Mouse (Mus musculus): ENCODE data around the gene Olfr1371. TPM values are rescaled to one million over a fixed set of nuclear protein-coding genes. Genes with fewer than 3 reads are reported as not detected.

Olfr1371 gene
- polyA plus RNA-seq, 1 experiment from 2014 or later = not detected

GRCm38 (mm10) chr11:52251770-52252169 lies 38.0 kb upstream of the Olfr1371 start:
- peaks cover 39% of the 10 kb centered on the region for H3K36me3 ChIP-seq (ENCODE audit: control insufficient read depth, insufficient read depth, low read length)

DNA sequence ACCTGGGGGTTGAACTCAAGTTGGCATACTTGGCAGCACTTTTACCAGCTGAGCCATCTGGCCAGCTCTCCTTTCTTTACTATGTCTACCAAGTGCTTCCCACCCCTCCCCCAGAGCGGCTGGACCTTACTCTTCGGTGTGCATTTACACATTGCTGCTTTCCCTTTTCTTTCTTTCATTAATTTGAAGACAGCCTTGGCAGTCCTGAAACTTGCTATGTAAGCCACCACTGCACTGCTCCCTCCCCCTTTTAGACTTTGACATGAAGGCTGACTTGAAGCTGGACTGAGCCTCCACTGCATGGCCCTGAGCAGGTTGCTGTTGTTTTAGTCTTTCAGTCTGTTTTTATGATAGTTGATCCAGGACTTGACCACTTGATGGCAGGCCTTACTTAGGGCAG lies 35.7 kb upstream of the Olfr1371 start:
- Histone ChIP-seq H3K4me3 (ENCODE audit: low read length) (no peak overlapping the region), H3K4me2 (replicated peaks; ENCODE audit: low read depth, low read length) (no peak overlapping the region), H3K36me3 (ENCODE audit: control insufficient read depth, insufficient read depth, low read length) (peaks cover 56% of the 10 kb centered on the region), H3K9me3 (ENCODE audit: control insufficient read depth, low read length) (no peaks in the 10 kb centered on the region), H3K4me1 (ENCODE audit: control insufficient read depth, insufficient read depth, low read length) (no peaks in the 10 kb centered on the region), H3K9ac (ENCODE audit: low read depth, low read length) (no peak overlapping the region), H3K27me3 (ENCODE audit: control insufficient read depth, insufficient read depth, low read length) (no peaks in the 10 kb centered on the region), H3K27ac (ENCODE audit: low read depth, low read length) (no peak overlapping the region)
- no peak for ATAC-seq (ENCODE audit: low FRiP score, low TSS enrichment)
- 87% methylated on average over 2 of the region's 2 CpGs for WGBS

More at GRCm38 (mm10) chr11:52251770-52252169, 38.0 kb upstream of the Olfr1371 start:
- no peak overlapping the region for H3K4me2 ChIP-seq (replicated peaks; ENCODE audit: low read depth, low read length)
- 86% methylated on average over 5 of the region's 5 CpGs for WGBS
- no peak overlapping the region for H3K9ac ChIP-seq (ENCODE audit: low read depth, low read length)
- H3K4me3 ChIP-seq (ENCODE audit: low read length) = no peak overlapping the region
- no peaks in the 10 kb centered on the region for H3K27me3 ChIP-seq (ENCODE audit: control insufficient read depth, insufficient read depth, low read length)
- H3K9me3 ChIP-seq (ENCODE audit: control insufficient read depth, low read length) = no peaks in the 10 kb centered on the region
- no peaks in the 10 kb centered on the region for H3K4me1 ChIP-seq (ENCODE audit: control insufficient read depth, insufficient read depth, low read length)
- ATAC-seq (ENCODE audit: low FRiP score, low TSS enrichment) = no peak
- H3K27ac ChIP-seq (ENCODE audit: low read depth, low read length) = no peak overlapping the region

- peaks cover 67% of the 10 kb centered on the region for H3K36me3 ChIP-seq (ENCODE audit: control insufficient read depth, insufficient read depth, low read length)
- WGBS = 86% methylated on average over 4 of the region's 4 CpGs
- H3K27me3 ChIP-seq (ENCODE audit: control insufficient read depth, insufficient read depth, low read length) = no peaks in the 10 kb centered on the region
- H3K4me3 ChIP-seq (ENCODE audit: low read length) = no peak overlapping the region
- H3K27ac ChIP-seq (ENCODE audit: low read depth, low read length) = no peak overlapping the region
- no peaks in the 10 kb centered on the region for H3K9me3 ChIP-seq (ENCODE audit: control insufficient read depth, low read length)
- no peaks in the 10 kb centered on the region for H3K4me1 ChIP-seq (ENCODE audit: control insufficient read depth, insufficient read depth, low read length)
- no peak overlapping the region for H3K9ac ChIP-seq (ENCODE audit: low read depth, low read length)
- H3K4me2 ChIP-seq (replicated peaks; ENCODE audit: low read depth, low read length) = no peak overlapping the region
- ATAC-seq (ENCODE audit: low FRiP score, low TSS enrichment) = no peak
Measured at GRCm38 (mm10) chr11:52240898-52241542, 27.2 kb upstream of the Olfr1371 start.

DNA sequence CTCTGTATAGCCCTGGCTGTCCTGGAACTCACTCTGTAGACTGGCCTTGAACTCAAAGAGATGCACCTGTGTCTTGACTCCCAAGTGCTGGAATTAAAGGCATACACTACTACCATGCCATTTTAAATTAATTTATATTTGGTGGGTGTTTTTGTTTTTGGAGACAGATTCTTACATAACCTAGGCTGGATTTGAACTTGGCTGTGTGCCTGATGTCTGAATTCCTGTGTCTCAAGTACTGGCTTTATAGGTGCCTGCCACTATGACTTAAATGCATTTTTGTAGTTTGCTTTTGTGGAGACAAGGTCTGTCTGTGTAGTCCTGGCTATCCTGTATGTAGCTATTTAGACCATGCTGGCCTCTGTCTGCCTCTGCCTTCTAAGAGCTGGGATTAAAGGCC lies 20.7 kb upstream of the Olfr1371 start:
- no peaks in the 10 kb centered on the region for H3K27me3 ChIP-seq (ENCODE audit: control insufficient read depth, insufficient read depth, low read length)

DNA sequence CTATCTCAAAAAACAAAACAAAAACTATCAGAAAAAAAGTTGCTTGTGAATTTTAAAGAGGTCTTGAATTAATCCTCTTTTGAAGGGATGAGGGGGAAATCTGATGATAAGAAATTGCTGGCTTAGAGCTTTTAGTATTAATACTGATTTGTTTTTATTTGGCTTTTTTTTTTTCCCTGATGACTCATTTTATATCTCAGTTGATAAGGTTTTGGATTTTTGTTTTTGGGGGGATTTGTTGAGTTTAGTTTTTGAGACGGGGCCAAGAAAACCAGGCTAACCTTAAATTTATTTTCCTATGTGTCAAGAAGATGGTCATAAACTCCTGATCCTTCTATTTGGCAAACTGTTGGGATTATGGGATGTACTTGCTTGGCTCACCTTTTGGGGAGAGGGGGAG lies 20.1 kb upstream of the Olfr1371 start:
- WGBS = 67% methylated on average over 1 of the region's 1 CpGs
- Histone ChIP-seq H3K4me1 (ENCODE audit: control insufficient read depth, insufficient read depth, low read length) (peaks cover 23% of the 10 kb centered on the region), H3K27me3 (ENCODE audit: control insufficient read depth, insufficient read depth, low read length) (no peaks in the 10 kb centered on the region), H3K9ac (ENCODE audit: low read depth, low read length) (no peak overlapping the region), H3K36me3 (ENCODE audit: control insufficient read depth, insufficient read depth, low read length) (peaks cover 28% of the 10 kb centered on the region), H3K27ac (ENCODE audit: low read depth, low read length) (no peak overlapping the region), H3K9me3 (ENCODE audit: control insufficient read depth, low read length) (no peaks in the 10 kb centered on the region), H3K4me3 (ENCODE audit: low read length) (no peak overlapping the region; the same call in 1 of the 2 replicates), H3K4me2 (replicated peaks; ENCODE audit: low read depth, low read length) (peak overlapping the region; percentile 71)
- no peak for ATAC-seq (ENCODE audit: low FRiP score, low TSS enrichment)

More for the DNA sequence above, 20.7 kb upstream of the Olfr1371 start:
- no peak overlapping the region for H3K27ac ChIP-seq (ENCODE audit: low read depth, low read length)
- 0 out of 2 replicates have a peak overlapping the region, but pooled peaks have one; percentile 12 for H3K4me2 ChIP-seq (replicated peaks; ENCODE audit: low read depth, low read length)
- no peak overlapping the region for H3K4me3 ChIP-seq (ENCODE audit: low read length)
- H3K9me3 ChIP-seq (ENCODE audit: control insufficient read depth, low read length) = no peaks in the 10 kb centered on the region
- H3K36me3 ChIP-seq (ENCODE audit: control insufficient read depth, insufficient read depth, low read length) = peaks cover 34% of the 10 kb centered on the region
- no peak overlapping the region for H3K9ac ChIP-seq (ENCODE audit: low read depth, low read length)
- ATAC-seq (ENCODE audit: low FRiP score, low TSS enrichment) = no peak
- peaks cover 23% of the 10 kb centered on the region for H3K4me1 ChIP-seq (ENCODE audit: control insufficient read depth, insufficient read depth, low read length)

DNA sequence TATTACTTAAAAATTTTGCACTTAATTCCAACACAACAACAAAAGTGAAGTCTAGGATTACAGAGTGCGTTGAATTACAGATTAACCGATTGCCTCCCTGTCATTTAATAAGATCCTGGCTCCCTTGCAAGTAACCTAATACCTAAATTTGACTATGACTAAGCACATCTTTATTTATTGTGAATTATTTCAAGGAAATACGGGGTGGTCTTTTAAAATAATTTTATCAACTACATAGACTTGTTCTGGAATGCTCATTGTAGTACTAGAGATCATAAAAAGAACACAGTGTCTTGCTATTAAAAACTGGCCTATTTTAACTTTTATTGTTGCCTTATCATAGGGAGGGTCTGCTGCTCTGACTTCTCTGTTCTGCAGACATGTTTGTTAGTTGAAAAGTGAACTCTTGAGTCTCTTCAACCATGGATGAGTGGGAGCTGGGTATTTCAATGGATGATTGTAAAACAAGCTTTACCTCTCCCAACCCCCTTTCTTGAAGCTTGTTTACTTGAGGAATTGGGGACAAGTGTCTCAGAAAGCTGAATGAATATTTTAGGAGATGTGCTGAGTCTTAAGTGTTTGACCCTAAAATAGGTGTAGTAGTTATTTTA lies 19.4 kb upstream of the Olfr1371 start:
- Histone ChIP-seq H3K4me1 (ENCODE audit: control insufficient read depth, insufficient read depth, low read length) (peaks cover 23% of the 10 kb centered on the region), H3K27me3 (ENCODE audit: control insufficient read depth, insufficient read depth, low read length) (no peaks in the 10 kb centered on the region), H3K27ac (ENCODE audit: low read depth, low read length) (no peak overlapping the region), H3K4me2 (replicated peaks; ENCODE audit: low read depth, low read length) (peak overlapping the region; percentile 71), H3K36me3 (ENCODE audit: control insufficient read depth, insufficient read depth, low read length) (peaks cover 20% of the 10 kb centered on the region), H3K9ac (ENCODE audit: low read depth, low read length) (peak overlapping the region; percentile 96), H3K9me3 (ENCODE audit: control insufficient read depth, low read length) (no peaks in the 10 kb centered on the region), H3K4me3 (ENCODE audit: low read length) (peak overlapping the region; percentile 91)
- no peak for ATAC-seq (ENCODE audit: low FRiP score, low TSS enrichment)
- 17% methylated on average over 3 of the region's 3 CpGs for WGBS

DNA sequence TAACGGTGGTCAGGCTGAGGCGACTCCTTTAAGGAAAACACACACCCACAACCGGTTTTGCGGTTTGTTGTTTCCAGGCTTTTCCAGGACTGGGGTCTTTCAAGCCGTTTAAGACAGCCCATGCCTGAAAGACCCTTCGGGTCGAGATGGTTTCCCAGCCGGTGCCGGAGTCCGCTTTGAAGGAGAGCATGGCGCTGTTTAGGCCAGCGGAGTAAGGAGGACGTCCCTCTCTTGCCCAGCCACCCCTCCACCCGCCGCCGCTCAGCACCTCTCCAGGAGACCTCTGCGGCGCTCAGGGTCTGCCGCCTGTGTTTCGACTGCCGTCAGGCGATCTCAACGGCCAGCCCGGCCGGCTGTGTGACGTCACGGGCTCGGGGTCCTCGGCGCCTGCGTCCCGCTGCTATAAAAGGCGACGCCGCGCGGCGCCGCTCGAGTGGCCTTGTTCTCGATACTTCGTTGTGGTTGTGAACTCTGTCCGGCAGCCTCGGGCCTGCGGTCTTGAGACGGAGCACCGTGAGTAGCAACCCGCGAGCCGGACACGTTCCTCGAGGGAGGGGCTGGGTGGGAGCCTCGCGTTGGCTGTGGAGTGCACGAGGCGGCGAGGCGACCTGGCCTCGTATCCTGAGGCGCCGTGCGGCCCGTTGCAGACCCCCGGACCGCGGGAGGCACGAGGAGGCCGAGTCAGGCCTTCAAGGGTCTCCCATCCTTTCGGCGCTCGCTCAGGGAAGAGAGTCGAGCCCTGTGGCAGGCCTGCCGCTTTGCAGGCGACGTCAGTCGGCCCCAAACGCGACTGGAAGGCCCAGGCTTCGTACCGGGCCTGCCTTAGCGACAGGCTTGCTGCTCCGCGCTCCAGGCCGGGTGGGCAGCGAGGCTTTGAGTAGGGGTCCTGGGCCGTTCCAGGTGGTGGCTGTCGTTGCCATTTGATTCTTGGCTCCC lies 18.1 kb upstream of the Olfr1371 start, which contains the start of gene Skp1a:
Skp1a (plus strand) TSS at position 390 of the 936 bp plus-strand sequence.
- under 1% methylated on average over 86 of the region's 87 CpGs for WGBS
- Histone ChIP-seq H3K27ac (ENCODE audit: low read depth, low read length) (peak within 1 kb of the TSS; percentile 99), H3K36me3 (ENCODE audit: control insufficient read depth, insufficient read depth, low read length) (peaks cover 7% of the 10 kb centered on the region; the same call in 1 of the 2 replicates), H3K4me2 (replicated peaks; ENCODE audit: low read depth, low read length) (peak within 1 kb of the TSS; percentile 71), H3K9ac (ENCODE audit: low read depth, low read length) (peak within 1 kb of the TSS; percentile 96), H3K27me3 (ENCODE audit: control insufficient read depth, insufficient read depth, low read length) (no peaks in the 10 kb centered on the region), H3K4me3 (ENCODE audit: low read length) (peak within 1 kb of the TSS; percentile 91), H3K4me1 (ENCODE audit: control insufficient read depth, insufficient read depth, low read length) (peaks cover 23% of the 10 kb centered on the region), H3K9me3 (ENCODE audit: control insufficient read depth, low read length) (no peaks in the 10 kb centered on the region)
- ATAC-seq (ENCODE audit: low FRiP score, low TSS enrichment) = peak; percentile 93

GRCm38 (mm10) chr11:52230694-52231093 lies 16.9 kb upstream of the Olfr1371 start:
- Histone ChIP-seq H3K9me3 (ENCODE audit: control insufficient read depth, low read length) (no peaks in the 10 kb centered on the region), H3K4me2 (replicated peaks; ENCODE audit: low read depth, low read length) (peak overlapping the region; percentile 71), H3K4me1 (ENCODE audit: control insufficient read depth, insufficient read depth, low read length) (peaks cover 23% of the 10 kb centered on the region), H3K4me3 (ENCODE audit: low read length) (peak overlapping the region; percentile 91), H3K9ac (ENCODE audit: low read depth, low read length) (peak overlapping the region; percentile 96; the same call in 1 of the 2 replicates), H3K27ac (ENCODE audit: low read depth, low read length) (peak overlapping the region; percentile 99; the same call in 1 of the 2 replicates), H3K27me3 (ENCODE audit: control insufficient read depth, insufficient read depth, low read length) (no peaks in the 10 kb centered on the region), H3K36me3 (ENCODE audit: control insufficient read depth, insufficient read depth, low read length) (peaks cover 2% of the 10 kb centered on the region; the same call in 1 of the 2 replicates)
- ATAC-seq (ENCODE audit: low FRiP score, low TSS enrichment) = no peak
- WGBS = 42% methylated on average over 5 of the region's 5 CpGs
